Mouse (Mus musculus): ENCODE measurements around the gene Cyp4f39. TPM values are rescaled to one million over a fixed set of nuclear protein-coding genes. Genes with fewer than 3 reads are reported as not detected.
A peak's percentile ranks its signal among the peaks of the same experiment; 100 is the strongest.
"Not testable (repeated sequence)": the region's sequence is repeated elsewhere in the genome, so short reads cannot be mapped to it uniquely, and the experiment has no call there.

Cyp4f39 gene
- polyA plus RNA-seq, 2 experiments from 2014 or later, result 0.58 to 1.2 TPM

- not testable (repeated sequence) for ATAC-seq
Measured at GRCm38 (mm10) chr17:32532356-32532755, 79.8 kb downstream of the Cyp4f39 start.

GRCm38 (mm10) chr17:32534068-32534467 lies 81.5 kb downstream of the Cyp4f39 start:
- ATAC-seq, result no peak

GRCm38 (mm10) chr17:32536051-32536866 lies 83.7 kb downstream of the Cyp4f39 start, which contains the start of gene Cyp4f16:
Gene Cyp4f16, plus strand, starts transcription at chr17:32536558.
- peak; percentile 89 for ATAC-seq

GRCm38 (mm10) chr17:32536867-32537250 lies 84.3 kb downstream of the Cyp4f39 start:
- ATAC-seq, result no peak

Other genes with a start within 250 kb of the Cyp4f39 start
- 10 to 100 TPM; 60.5 to 81.2 TPM for gene Brd4, start 168.0 kb upstream of the Cyp4f39 start, polyA plus RNA-seq (2017; shearing (Covaris generic))
- gene Akap8, start 131.5 kb upstream of the Cyp4f39 start, polyA plus RNA-seq (2017; shearing (Covaris generic)), result 100 to 1,000 TPM; 150 to 275 TPM
- 10 to 100 TPM; 58.1 to 59.3 TPM for gene Akap8l, start 102.1 kb upstream of the Cyp4f39 start, polyA plus RNA-seq (2017; shearing (Covaris generic))
- 10 to 100 TPM; 11.0 to 14.0 TPM for gene Wiz, start 63.3 kb upstream of the Cyp4f39 start, polyA plus RNA-seq (2017; shearing (Covaris generic))
- gene Rasal3, start 49.1 kb upstream of the Cyp4f39 start, polyA plus RNA-seq (2017; shearing (Covaris generic)), result 100 to 1,000 TPM in 1 of 2 experiments, 10 to 100 TPM in 1; 91.5 to 117 TPM
- 100 to 1,000 TPM in 1 of 2 experiments, 10 to 100 TPM in 1; 86.6 to 132 TPM for gene Pglyrp2, start 28.6 kb upstream of the Cyp4f39 start, polyA plus RNA-seq (2017; shearing (Covaris generic))
- gene Cyp4f17, start 53.3 kb downstream of the Cyp4f39 start, polyA plus RNA-seq (2017; shearing (Covaris generic)), result 10 to 100 TPM; 11.0 to 13.1 TPM
- gene Cyp4f16, start 83.8 kb downstream of the Cyp4f39 start, polyA plus RNA-seq (2017; shearing (Covaris generic)), result 10 to 100 TPM in 1 of 2 experiments, 1 to 10 TPM in 1; 7.3 to 21.3 TPM
- gene Cyp4f37, start 168.6 kb downstream of the Cyp4f39 start, polyA plus RNA-seq (2017; shearing (Covaris generic)), result not detected
- not detected for gene Cyp4f40, start 206.2 kb downstream of the Cyp4f39 start, polyA plus RNA-seq (2017; shearing (Covaris generic))
- not detected for gene Cyp4f15, start 232.9 kb downstream of the Cyp4f39 start, polyA plus RNA-seq (2017; shearing (Covaris generic))